Mouse (Mus musculus) testis, adult 2 months (tissue): Measurements from ENCODE around the gene Cux1.

ENCODE experiments used
- CTCF ChIP-seq: fragments of 200-500 bp; IDR thresholded peaks from 2 replicates; pipeline ENCODE4 v1.5.1; 2012; ENCODE audit warnings: low read depth, mild to moderate bottlenecking, inconsistent platforms, low read length, moderate library complexity; ENCODE audit not compliant: control insufficient read depth, insufficient read depth, insufficient replicate concordance
- POLR2A ChIP-seq: fragments of 200-500 bp; IDR thresholded peaks from 2 replicates; pipeline ENCODE4 v1.6.1; 2012; ENCODE audit warnings: low read depth, mild to moderate bottlenecking, inconsistent platforms, low read length, moderate library complexity; ENCODE audit not compliant: control insufficient read depth

DNA sequence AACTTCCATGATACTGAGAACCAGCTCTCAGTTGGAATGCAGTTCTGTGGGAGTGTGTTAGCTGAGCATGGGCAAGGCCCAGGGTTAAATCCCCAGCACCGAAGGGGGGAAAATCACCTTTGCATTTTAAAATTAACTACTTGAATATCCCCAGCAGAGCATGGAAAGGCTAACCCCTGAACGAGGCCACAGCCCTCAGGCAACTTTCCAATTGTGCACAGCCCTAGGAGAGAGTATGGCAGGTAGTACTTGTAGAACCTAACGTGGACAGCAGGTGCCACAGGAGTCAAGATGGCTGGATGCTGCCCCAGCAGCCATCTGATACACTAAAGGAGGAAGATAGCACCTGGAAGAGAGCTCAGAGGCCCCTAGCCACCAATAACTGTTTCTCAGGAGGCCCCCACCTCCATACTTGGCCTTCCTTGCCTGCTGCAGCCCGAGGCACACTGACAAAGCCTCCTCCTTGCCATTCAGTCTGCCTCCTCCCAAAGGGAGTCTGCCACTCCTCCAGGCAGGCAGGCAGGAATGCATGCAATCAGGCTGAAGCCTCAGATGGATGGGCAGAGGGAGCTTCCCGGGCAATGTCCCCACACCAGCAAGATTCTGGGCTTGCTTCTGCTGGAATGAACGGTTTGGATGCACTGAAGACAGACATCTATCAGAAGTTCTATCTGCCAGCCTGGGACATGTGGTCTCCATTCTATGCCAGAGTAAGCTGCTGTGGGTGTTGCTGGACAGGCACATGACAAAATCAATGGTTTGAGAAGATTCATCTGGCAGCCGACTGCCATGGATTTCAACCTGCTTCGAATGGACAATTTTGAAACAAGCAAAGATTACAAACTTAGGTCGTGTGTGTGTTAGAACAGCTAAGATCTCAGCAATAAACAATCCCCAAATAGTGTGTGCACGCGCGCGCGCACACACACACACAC lies 10.7 kb downstream of the Cux1 start:
- TF ChIP-seq CTCF (no peak), POLR2A (no peak)
